Mouse (Mus musculus) bone marrow, adult 2 months (tissue): Measurements from ENCODE around the gene Phkg1. TPM values are rescaled to one million over a fixed set of nuclear protein-coding genes. Genes with fewer than 3 reads are reported as not detected.
"Not testable (repeated sequence)": the region's sequence is repeated elsewhere in the genome, so short reads cannot be mapped to it uniquely, and the experiment has no call there.

ENCODE experiments used
- H3K27ac ChIP-seq: fragments of 200-500 bp; 2 replicates; pipeline ENCODE4 v1.5.1; 2012; ENCODE audit warnings: low read depth, mild to moderate bottlenecking, control low read depth, inconsistent platforms, low read length; ENCODE audit not compliant: control insufficient read depth, poor library complexity, insufficient read depth
- H3K4me1 ChIP-seq: fragments of 200-500 bp; 2 replicates; pipeline ENCODE4 v1.6.1; 2011; ENCODE audit warnings: low read length; ENCODE audit not compliant: control insufficient read depth, insufficient read depth
- H3K4me3 ChIP-seq: fragments of 200-500 bp; replicated peaks from 2 replicates; pipeline ENCODE3; 2011; ENCODE audit warnings: mild to moderate bottlenecking, low read depth, low read length, control low read depth; ENCODE audit not compliant: control insufficient read depth
- CTCF ChIP-seq: fragments of 200-500 bp; IDR thresholded peaks from 2 replicates; pipeline ENCODE4 v1.5.1; 2011; ENCODE audit warnings: low read length, control low read depth; ENCODE audit not compliant: control insufficient read depth, insufficient read depth
- POLR2A ChIP-seq: fragments of 200-500 bp; IDR thresholded peaks from 2 replicates; pipeline ENCODE4 v1.6.1; 2011; ENCODE audit warnings: low read depth, mild to moderate bottlenecking, control low read depth, low read length, borderline replicate concordance; ENCODE audit not compliant: control insufficient read depth
- WGBS: fragments of 180-500 bp; shearing (Covaris S2); methylation state at CpG from one replicate; pipeline ENCODE4 v1.1.7; 2018; 5-methylcytosine and 5-hydroxymethylcytosine counted together
- polyA plus RNA-seq: library from polyadenylated mRNA; stranded (reverse); fragments of >200 nt; gene quantifications from 2 replicates; pipeline ENCODE4 v1.2.4, GENCODE M21; 2011; ENCODE audit warnings: low replicate concordance; ENCODE audit not compliant: missing spikeins, insufficient read depth, insufficient read length

Gene Phkg1
- polyA plus RNA-seq, 1 experiment = 6.4 TPM

DNA sequence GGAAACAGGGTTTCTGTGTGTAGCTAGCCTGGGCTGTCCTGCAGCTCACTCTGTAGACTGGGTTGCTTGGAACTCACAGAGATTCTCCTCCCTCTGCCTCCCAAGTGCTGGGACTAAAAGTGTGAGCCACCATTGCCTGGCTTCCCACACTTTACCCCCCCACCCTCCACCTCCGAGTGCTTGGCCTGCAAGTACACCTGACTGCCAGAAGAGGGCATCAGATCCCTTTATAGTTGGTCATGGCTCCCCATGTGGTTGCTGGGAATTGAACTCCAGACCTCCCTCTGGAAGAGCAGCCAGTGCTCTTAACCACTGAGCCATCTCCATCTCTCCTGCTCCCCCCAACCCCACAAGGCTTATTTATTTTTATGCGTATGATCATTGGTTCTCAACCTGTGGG is 15.7 kb upstream of the Phkg1 start:
- H3K4me1 ChIP-seq = no peaks in the 10 kb centered on the region; the same call in 1 of the 2 replicates
- H3K27ac ChIP-seq = no peak overlapping the region
- H3K4me3 ChIP-seq = no peak overlapping the region
- peak; percentile 67 for TF ChIP-seq CTCF
- no peak for TF ChIP-seq POLR2A
- 38% methylated on average over 2 of the region's 2 CpGs for WGBS

DNA sequence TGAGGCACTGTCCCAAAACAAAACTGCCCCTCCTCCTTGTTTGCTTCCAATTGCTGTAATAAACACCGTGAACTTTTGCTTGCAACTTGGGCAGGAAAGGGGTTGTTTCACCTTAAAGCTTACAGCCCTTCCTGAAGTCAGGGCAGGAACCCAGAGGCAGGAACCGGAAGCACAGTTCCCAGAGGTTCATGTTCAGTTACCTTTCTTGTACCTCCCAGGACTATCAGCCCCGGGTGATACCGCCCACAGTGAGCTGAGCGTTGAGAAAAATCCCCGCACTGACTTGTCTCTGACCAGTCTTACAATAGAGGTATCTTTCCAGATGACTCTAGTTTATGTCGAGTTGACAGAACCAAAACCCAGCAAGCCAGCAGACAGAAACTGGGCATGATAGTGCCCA is 11.2 kb upstream of the Phkg1 start:
- TF ChIP-seq POLR2A (no peak), CTCF (no peak)
- Histone ChIP-seq H3K27ac (no peak overlapping the region), H3K4me3 (no peak overlapping the region), H3K4me1 (peaks cover 1% of the 10 kb centered on the region; the same call in 1 of the 2 replicates)
- WGBS = 58% methylated on average over 7 of the region's 7 CpGs

DNA sequence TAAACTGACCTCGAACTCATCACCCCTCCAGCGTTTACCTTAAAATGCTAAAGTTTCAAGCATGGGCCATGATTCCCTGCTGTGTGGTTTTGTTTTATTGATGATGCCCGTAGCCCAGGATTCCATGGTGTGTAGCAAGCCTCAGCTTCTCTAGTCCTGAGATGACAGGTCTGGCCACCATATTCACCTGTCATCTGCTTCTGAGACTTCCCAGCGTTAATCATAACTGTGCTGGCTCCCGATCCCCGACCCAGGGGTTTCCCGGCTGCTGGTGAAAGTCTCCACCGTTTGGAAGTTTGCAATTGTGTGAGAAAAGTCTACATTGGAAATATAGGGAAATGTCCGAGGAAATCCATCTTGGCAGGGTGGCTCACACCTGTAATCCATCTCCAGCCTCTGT is 10.8 kb upstream of the Phkg1 start:
- Histone ChIP-seq H3K4me3 (no peak overlapping the region), H3K4me1 (peaks cover 1% of the 10 kb centered on the region; the same call in 1 of the 2 replicates), H3K27ac (no peak overlapping the region)
- TF ChIP-seq POLR2A (no peak), CTCF (no peak)
- WGBS = 69% methylated on average over 9 of the region's 9 CpGs

DNA sequence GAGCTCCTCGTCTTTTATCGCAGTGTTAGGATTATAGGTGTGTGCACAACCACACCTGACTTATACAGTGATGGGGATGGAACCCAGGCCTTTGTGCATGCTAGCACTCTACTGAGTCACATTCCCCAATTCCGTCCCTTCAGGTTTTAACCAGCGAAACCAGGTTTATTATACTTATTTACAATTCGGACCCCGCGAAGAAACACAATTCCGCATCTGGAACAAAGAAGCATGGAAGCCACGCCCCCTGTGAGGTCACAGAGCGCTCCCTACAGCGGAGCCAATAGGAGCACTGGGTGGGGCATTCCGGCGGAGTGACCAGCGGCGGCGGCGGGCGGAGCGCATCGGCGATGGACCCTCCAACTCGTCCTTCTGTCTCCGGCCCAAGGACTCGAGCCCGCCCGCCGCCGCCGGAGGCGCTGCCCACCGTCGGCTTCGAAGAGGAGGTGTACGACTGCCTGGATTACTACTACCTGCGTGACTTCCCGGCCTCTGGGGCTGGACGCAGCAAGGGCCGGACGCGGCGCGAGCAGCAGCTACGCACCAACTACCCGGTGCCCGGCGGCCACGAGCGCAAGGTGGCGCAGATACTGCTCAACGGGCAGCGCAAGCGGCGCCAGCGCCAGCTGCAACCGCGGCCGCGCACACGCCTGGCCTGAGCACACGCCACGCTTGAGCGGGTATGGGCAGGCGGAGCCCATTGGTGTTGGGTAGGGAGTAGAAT is 10.1 kb upstream of the Phkg1 start, which contains the start of gene Nupr1l:
TSS of gene Nupr1l (plus strand) at position 299 of the 724 bp plus-strand sequence.
- H3K4me1 ChIP-seq = peaks cover 1% of the 10 kb centered on the region; the same call in 1 of the 2 replicates
- WGBS = under 1% methylated on average over 63 of the region's 63 CpGs
- peak within 1 kb of the TSS; percentile 86 for H3K4me3 ChIP-seq
- H3K27ac ChIP-seq = peak within 1 kb of the TSS; percentile 94
- TF ChIP-seq CTCF = no peak
- peak; percentile 48; the same call in 1 of the 2 replicates for TF ChIP-seq POLR2A

DNA sequence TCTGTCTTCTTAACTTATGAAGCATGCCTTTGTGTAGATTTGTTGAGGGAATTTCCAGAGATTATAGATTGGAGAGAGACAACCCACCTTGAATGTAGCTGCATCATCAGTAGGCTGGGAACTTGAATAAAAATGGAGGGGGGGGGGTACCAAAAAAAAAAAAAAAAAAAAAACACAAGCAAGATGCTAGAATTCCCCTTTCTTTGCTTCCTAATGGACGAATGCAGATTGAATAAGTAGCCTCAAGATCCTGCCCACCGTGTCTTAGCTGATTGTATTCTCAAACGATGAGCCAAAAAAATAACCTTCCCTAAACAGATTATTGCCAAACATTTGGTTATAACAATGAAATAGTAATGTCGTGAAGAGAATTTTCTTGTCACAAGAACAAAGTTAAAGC is 9.4 kb upstream of the Phkg1 start:
- TF ChIP-seq POLR2A = no peak
- no peak for TF ChIP-seq CTCF
- WGBS = 11% methylated on average over 4 of the region's 4 CpGs
- Histone ChIP-seq H3K4me1 (peaks cover 1% of the 10 kb centered on the region; the same call in 1 of the 2 replicates), H3K27ac (no peak overlapping the region), H3K4me3 (no peak overlapping the region)

DNA sequence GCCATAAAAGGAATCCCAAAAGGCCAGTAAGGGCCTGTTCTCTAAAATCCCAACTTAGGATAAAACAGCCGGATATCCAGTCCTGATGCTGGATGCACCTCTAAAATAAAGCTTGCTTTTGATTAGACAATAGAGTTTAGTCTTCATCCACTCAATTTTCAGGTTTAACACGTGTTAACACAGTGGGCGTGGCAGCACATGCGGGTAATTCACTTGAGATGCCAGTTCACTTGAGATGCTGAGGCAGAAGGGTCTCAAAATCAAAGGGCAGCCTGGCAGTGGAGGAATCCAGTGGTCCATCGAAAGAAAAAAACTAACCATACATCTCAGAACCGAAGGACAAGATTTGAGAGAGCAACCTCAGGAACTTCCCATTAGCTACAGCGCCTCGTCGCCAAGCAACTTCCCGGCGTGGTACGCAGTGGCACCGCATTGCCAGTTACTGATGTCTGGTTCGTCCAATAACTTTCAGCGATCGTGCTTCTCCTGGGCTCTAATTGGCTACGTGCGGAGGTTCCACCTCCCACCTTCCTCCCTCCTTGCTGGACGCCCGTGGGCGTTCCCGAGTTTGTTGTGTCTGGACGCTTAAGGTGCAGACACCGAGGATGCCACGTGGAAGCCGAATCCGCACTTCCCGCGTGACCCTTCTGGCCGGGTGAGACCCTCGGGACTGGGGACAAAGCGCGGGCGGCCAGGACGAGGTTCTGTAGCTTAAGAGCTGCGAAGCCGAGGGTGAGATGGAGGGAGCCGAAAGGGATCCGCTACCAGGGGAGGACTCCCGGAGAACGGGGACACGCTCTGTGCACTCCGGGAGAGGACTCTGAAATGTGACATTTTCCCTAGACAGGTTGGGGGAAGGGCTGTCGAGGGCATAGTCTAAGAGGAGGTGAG is 2.9 kb downstream of the Phkg1 start, which contains the start of gene Zbed5:
TSS of gene Zbed5 (plus strand) at position 526 of the 891 bp plus-strand sequence.
- Histone ChIP-seq H3K27ac (no peak within 1 kb of the TSS), H3K4me1 (no peaks in the 10 kb centered on the region), H3K4me3 (peak within 1 kb of the TSS; percentile 72)
- 0 out of 2 replicates have a peak, but pooled peaks have one; percentile 20 for TF ChIP-seq POLR2A
- TF ChIP-seq CTCF = no peak
- WGBS = 2% methylated on average over 44 of the region's 44 CpGs

DNA sequence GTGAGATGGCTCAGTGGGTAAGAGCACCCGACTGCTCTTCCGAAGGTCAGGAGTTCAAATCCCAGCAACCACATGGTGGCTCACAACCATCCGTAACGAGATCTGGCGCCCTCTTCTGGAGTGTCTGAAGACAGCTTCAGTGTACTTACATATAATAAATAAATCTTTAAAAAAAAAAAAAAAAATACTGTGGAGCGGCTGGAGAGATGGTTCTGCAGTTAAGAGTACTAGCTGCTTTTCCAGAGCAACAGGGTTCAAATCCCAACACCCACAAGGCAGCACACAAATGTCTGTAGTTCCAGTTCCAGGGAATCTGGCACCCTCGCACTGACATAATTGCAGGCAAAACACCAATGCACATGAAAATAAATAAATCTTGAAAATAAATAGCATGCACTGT is 8.0 kb downstream of the Phkg1 start:
- 65% methylated on average over 7 of the region's 7 CpGs for WGBS
- not testable (repeated sequence) for H3K27ac ChIP-seq, H3K4me1 ChIP-seq, H3K4me3 ChIP-seq
